Mouse (Mus musculus) thymus, adult 2 months (tissue): ENCODE results near the gene Mknk1.

ENCODE experiments used
- CTCF ChIP-seq: fragments of 200-500 bp; IDR thresholded peaks from 2 replicates; pipeline ENCODE4 v1.5.1; 2012; ENCODE audit warnings: mild to moderate bottlenecking, control low read depth, low read length, moderate library complexity, borderline replicate concordance; ENCODE audit not compliant: control insufficient read depth, poor library complexity, insufficient read depth; ENCODE audit errors: extremely low read depth
- POLR2A ChIP-seq: fragments of 200-500 bp; IDR thresholded peaks from 2 replicates; pipeline ENCODE4 v1.6.1; 2012; ENCODE audit warnings: mild to moderate bottlenecking, low read length, control low read depth, moderate library complexity; ENCODE audit not compliant: control insufficient read depth, poor library complexity, insufficient read depth; ENCODE audit errors: extremely low read depth

DNA sequence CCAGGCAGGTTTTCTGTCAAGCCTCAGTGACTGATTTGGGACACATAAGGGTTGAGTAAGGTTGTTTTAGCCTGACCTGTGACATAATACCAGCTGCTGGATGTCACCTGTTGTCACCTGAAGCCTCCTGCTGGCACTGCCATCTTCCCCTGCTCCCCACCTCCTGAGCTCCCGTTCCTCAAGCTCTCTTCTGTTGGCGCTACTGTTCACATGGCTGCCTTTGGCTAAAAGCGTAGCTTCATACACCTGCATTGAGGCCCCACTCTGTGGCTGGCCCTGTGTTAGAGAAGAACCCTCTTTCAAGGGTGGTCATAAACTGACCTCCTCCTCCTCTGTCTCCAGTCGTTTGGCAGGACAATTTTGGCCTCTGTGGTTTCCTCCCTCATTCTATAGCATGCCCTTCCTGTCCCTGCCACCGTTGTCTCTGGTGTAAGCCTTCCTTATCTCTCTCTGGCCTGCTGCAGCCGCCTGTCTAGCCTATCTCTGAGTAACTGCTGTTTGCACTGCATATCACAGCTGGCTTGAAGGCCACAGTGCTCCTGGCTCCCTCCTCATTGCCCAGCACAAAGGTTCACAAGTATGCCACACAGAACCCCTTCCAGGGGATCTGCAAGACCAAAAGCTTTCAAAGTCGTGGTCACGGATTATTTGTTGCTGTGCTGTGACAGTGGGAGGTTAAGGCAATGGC lies 10.1 kb downstream of the Mknk1 start:
- TF ChIP-seq CTCF (no peak), POLR2A (no peak)
